ENCODE assay signal across 1 mouse cellular context in the genomic region with DNA sequence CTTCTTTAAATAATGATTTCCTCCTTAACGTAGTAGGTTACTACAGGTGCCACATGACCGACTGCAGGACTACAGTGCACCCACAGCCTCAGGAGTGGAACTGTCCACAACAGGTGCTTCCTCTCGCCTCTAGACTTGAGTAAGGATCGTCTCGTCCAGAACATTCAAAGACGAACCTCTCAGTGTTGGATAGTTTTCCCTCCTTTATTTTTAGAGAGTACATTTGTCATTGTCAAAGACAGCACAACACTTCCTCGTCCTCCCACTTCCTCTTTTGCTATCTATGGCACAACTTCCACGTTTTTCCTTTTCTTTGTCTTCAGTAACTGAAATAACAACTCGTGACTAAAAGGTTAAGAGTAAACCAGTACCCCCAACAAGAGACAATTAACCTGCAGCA.
A peak's percentile ranks its signal among the peaks of the same experiment; 100 is the strongest.
TF ChIP-seq lines count a peak whose summit lies in the region.

No protein-coding gene starts in this region.

TF ChIP-seq in MEL, 35 proteins besides CTCF, POLR2A, EP300 and RAD21 (continued from another document):
- no peak for TF ChIP-seq CHD2 (IDR thresholded peaks at IDR 0.05; ENCODE audit: low read length)
- no peak for TF ChIP-seq ZKSCAN1 (IDR thresholded peaks at IDR 0.05; ENCODE audit: low read depth, low read length)
- no peak for TF ChIP-seq CHD1 (IDR thresholded peaks at IDR 0.05; ENCODE audit: low read depth, low read length)
- no peak for TF ChIP-seq MAX (IDR thresholded peaks at IDR 0.05; ENCODE audit: low read length)
- TF ChIP-seq ZNF384 (IDR thresholded peaks at IDR 0.05; ENCODE audit: low read depth, low read length) = no peak
- peak; percentile 66 for TF ChIP-seq ELF1 (IDR thresholded peaks at IDR 0.05; ENCODE audit: low read depth, low read length)
- peak; percentile 56; the same call in 1 of the 2 replicates for TF ChIP-seq RCOR1 (IDR thresholded peaks at IDR 0.05; ENCODE audit: low read depth, low read length)
- TF ChIP-seq MYC (IDR thresholded peaks at IDR 0.05; ENCODE audit: low read depth, low read length) = peak; percentile 71; the same call in 1 of the 2 replicates
- TF ChIP-seq USF2 (IDR thresholded peaks at IDR 0.05; ENCODE audit: borderline replicate concordance in 1 of 2, insufficient read depth in 1 of 2, low read depth in 1 of 2, low read length in 2 of 2) = no peak
- peak; percentile 28; the same call in 1 of the 2 replicates for TF ChIP-seq TAL1 (IDR thresholded peaks at IDR 0.05; ENCODE audit: low read length)
- TF ChIP-seq NRF1 (IDR thresholded peaks at IDR 0.05; ENCODE audit: insufficient read depth, low read depth, low read length, poor library complexity, severe bottlenecking) = no peak
- no peak for TF ChIP-seq MXI1 (IDR thresholded peaks at IDR 0.05; ENCODE audit: low read depth, low read length)
- TF ChIP-seq KAT2A (conservative IDR thresholded peaks at IDR 0.05; ENCODE audit: low read depth, low read length) = no peak
- peak; percentile 75; the same call in 1 of the 2 replicates for TF ChIP-seq BHLHE40 (IDR thresholded peaks at IDR 0.05; ENCODE audit: borderline replicate concordance, low read depth, low read length)
- no peak for TF ChIP-seq USF1 (IDR thresholded peaks at IDR 0.05; ENCODE audit: low read depth, low read length)
- peak; percentile 71 for TF ChIP-seq GATA1 (IDR thresholded peaks at IDR 0.05; ENCODE audit: low read depth, low read length)
- TF ChIP-seq ETS1 (IDR thresholded peaks at IDR 0.05; ENCODE audit: low read depth, low read length) = peak; percentile 65; the same call in 1 of the 2 replicates
- peak; percentile 39 for TF ChIP-seq TCF12 (IDR thresholded peaks at IDR 0.05; ENCODE audit: low read depth, low read length)
- no peak for TF ChIP-seq ZMIZ1 (IDR thresholded peaks at IDR 0.05; ENCODE audit: low read depth, low read length)
- no peak for TF ChIP-seq POLR2AphosphoS5 (IDR thresholded peaks at IDR 0.05; ENCODE audit: borderline replicate concordance, low read depth, low read length)
- TF ChIP-seq MEF2A (IDR thresholded peaks at IDR 0.05; ENCODE audit: extremely low read depth, insufficient replicate concordance, low read depth, low read length, poor library complexity, severe bottlenecking) = no peak
